Mouse (Mus musculus): Measurements from ENCODE around the gene Naa30.

- TF ChIP-seq CTCF (IDR thresholded peaks at IDR 0.05; ENCODE audit: extremely low read depth, insufficient read depth, insufficient read length, insufficient replicate concordance), result no peak
- TF ChIP-seq POLR2A (IDR thresholded peaks at IDR 0.05; ENCODE audit: low read depth, low read length), result no peak
These were observed 559 bp downstream of the Naa30 start for GRCm38 (mm10) chr14:49172582-49172988.

All from spleen, adult 2 months (tissue).